Mouse (Mus musculus): ENCODE measurements around the gene Frmd4a.
"Not testable (repeated sequence)": the region's sequence is repeated elsewhere in the genome, so short reads cannot be mapped to it uniquely, and the experiment has no call there.

Gene Frmd4a

DNA sequence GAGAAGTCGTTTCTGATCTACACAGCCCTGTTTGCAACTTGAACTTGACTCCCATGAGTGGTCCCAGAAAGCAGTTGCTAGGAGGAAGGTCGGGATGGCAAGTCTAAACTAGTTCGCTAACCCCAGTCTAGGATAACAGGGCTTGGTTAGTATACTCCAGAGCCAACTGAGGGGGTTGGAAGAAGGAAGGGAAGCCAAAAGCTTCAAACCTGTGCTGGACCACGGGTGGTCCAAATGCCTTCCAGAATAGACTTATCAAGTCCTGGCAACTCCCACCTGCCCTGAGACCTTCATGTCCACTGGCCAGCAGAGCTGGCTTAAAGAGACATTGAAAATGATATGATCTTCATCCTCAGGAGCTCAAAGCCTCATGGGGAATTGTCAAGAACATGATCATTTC lies 318.4 kb downstream of the Frmd4a start:
- no peak for DNase-seq (ENCODE audit: low read depth, low spot score)

DNA sequence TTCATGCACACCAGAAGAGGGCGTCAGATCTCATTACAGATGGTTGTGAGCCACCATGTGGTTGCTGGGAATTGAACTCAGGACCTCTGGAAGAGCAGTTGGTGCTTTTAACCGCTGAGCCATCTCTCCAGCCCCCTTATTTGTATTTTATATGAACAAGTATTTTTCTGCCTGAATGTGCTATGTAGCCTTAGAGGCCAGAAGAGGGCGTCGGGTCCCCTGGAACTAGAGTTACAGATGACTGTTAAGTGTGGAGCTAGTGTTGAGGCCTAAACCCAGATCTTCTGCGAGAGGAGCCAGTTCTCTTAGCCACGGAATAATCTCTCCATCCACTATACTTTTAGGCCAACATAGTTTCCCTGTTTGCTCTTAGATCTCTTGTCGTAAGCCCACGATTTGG lies 320.8 kb downstream of the Frmd4a start:
- not testable (repeated sequence) for DNase-seq (ENCODE audit: low read depth, low spot score)

DNA sequence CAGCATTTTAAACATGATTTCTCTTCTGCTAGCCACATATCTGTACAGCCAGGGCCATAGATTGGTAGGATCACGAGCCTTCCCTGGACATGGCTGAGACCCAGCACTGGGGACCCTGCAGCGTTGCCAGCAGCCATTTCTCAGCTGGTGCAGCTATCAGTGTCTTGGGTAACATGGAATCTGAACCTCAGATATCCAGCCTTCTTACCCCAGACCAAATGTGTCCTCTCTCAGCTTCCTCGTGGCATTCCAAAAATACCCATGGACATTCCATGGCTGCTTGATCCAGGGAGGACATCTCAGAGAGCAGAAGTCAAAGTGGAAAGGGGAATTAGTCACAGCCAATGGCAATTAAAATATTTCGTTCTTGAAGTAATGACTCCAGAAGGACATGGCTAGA lies 321.6 kb downstream of the Frmd4a start:
- no peak for DNase-seq (ENCODE audit: low read depth, low spot score)

DNA sequence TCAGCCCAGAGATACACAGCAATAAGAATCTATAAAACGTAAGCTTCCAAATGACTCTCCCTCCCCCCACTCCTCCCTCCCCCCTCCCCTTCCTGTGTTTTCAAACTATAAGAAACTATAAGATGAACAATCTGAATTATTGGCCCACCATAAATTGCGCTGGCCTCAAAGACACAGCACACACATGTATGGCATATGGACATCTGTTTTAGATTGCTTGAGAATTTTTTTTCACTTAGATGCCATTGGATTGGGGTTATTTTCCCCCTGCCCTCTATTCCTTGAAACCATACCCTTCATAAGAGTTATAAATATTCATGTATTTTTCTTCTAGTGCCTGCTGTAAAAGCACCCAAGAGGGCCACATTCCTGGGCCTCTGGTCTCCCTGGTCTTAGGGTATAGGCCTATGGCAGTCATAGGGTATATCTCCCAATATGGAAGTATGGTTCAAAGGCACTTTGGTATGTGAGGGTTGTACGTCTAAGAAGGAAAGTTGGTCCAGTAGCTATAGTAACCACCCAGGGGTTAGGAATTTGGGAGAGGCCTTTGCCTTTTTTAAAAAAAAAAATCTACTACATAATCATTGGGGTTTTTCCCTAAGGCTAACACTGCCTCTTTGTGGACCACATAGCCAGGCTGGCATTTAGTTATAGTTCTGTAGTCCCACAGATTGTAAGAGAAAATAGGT lies 322.2 kb downstream of the Frmd4a start:
- no peak for DNase-seq (ENCODE audit: low read depth, low spot score)

DNA sequence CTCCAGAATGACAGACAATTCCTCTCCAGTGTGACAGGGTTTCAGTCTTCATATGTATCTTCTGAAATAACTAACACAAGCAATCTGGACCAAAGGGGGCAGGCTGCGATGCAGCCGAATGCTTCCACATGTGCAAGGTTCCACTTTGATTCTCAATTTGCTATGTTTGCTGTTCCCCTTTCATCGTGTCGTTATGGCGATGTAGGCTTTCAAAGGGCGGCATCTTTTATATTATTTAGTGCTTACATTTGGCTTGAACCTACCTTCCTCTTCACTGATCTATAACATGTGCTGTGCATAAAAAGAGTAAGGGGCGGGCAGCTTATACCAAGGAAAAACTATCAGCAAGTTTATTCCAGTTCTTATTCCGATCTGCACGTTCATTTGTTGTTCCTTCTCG lies 322.9 kb downstream of the Frmd4a start:
- DNase-seq (ENCODE audit: low read depth, low spot score) = no peak

DNA sequence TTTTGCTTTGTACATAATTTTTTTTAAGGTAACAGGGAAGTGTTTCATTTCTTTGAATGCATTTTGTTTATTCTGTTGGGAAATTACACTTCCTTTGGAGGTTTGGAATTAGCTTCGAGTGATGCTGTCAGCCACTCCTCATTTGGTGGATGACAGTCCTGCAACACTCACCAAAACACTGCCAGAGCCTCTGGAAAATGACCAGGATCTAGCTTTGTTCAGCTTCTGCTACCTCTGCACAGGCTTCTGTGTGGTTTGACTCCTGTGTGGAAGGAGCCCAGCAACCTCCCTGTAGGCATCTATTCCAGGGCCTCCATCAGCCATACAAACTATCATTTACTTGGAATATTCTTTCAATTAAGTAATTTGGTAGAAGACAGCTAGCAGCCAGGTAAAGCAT lies 323.6 kb downstream of the Frmd4a start:
- no peak for DNase-seq (ENCODE audit: low read depth, low spot score)

DNA sequence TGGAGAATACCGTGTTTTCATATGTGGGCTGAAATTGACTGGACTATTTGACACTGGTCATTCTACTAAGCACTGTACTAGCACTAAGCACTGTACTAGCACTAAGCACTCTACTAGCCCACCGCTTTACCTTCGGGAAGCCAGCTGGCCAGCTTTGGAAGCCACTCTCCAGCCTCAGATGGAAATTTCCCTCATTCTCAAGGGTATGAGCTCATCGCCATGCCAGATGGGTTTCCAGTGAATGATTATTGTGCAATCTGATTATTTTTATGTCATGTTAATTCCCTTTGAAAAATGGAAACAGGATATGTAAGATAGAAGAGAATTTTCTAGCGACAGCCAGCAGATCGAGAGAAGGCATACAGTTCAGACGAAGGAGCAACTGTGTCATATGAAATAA lies 324.5 kb downstream of the Frmd4a start:
- no peak for DNase-seq (ENCODE audit: low read depth, low spot score)

DNA sequence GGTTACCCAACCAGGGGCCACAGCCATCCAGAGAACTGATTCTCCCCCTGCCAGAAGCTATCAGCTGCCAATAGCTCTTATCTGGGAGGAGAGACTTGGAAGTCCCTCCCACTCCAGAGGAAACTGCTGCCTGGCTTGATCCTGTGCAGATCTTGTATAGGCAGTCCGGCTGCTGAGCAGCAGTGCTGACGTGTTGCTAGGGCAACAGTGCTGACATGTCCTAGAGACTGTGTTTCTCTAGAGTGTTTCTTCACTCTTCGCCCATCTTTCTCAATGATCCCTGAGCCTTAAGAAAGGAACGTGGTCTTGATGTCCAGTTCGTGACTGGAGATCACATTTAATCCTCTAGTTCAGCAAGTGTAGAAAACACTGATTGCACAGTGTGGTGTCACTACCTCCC lies 326.9 kb downstream of the Frmd4a start:
- DNase-seq (ENCODE audit: low read depth, low spot score) = no peak

DNA sequence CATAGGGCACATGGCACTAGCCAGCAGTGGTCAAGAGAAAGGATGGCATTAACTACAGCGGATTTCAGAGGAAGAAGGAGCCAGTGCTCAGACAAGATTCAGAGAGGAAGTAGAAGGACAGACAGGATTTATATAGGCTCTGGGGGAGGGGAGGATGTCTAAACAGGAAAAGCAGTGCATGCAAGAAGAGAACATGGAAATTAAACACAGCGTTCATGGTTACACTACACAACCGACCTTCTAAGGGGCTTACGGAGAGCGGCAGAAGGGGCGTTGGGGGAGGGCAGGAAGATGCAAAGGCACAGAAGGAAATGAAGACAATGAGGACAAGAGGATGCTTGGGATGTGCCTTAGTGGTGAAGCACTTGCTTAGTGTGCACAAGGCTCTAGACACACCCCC lies 328.7 kb downstream of the Frmd4a start:
- DNase-seq (ENCODE audit: low read depth, low spot score) = no peak

DNA sequence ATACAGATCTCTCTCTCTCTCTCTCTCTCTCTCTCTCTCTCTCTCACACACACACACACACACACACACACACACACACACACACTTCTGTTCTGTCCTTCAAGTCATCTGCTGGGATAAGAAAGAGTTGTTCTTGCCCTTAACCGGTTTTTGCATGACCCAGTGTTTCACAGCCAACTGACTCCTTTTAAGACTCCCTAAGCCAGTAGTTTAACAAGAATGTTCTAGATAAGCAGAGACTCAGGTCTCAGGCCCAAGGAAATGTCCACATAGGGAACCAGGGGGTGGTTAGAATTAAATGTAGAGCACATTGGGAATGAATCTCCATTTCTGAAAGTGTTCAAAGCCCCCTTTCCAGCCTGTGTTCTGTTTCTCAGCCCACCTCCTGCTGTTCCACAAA lies 329.4 kb downstream of the Frmd4a start:
- no peak for DNase-seq (ENCODE audit: low read depth, low spot score)

DNA sequence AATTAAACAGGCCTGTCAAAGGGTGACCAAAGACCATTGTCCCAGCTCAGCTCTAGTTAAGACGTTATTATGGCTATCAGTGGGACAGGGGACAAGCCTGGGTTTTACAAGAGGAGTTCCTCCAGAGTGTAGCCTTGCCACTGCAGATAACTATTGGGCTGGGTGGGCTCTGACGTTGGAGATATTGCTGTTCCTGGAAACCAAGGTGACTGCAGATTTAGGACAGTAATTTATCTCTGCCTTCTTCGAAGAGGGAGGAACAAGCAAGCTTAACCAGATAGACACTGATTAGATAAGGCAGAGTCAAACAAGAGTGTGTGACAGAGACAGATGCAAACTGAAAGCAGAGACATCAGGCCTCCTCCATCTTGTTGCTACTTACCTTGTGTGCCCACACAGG lies 330.3 kb downstream of the Frmd4a start:
- no peak for DNase-seq (ENCODE audit: low read depth, low spot score)

DNA sequence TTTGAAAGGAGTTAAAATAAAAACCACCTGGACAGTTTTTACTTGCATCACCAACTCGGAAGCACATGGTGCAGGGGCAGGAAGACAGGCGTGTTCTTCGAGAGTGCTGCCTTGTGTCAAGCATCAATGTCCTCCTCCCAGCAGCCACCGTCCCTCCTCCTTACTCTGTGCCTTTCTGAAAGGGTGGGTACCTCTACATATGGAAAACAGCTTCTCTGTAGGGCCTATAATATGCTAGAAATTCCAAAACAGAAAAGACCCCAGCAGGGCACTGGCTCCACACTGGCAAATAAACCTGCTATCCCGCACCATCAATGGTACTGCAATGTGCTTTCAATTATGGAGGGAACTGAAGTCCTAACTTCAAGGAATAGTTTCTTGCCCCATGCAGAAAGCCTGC lies 331.0 kb downstream of the Frmd4a start:
- no peak for DNase-seq (ENCODE audit: low read depth, low spot score)

DNA sequence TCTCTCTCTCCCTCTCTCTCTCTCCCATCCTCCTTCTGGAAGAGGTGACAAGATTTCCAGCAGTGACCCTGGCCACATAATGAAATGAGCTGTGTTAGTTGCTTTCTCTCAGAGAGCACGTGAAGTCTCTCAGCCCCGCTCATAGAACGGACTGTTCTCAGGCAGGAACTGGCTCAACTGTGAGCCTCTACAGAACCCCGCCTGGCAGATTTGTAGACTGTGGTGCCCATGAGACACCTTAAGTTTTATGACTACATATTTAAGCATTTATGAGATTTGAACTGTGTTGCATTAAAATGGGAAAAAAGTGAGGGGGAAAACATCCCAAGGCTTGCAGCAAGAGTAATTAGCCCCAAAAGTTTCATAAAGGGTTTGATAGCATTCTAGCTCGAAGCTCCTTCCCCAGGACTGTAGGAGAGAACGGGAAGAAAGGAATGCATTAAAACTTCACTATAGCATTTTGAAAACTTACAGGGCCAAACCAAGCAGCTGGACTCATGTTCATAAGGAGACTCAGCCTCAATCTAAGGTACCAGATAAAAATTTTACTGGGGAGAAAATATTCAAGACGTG lies 339.4 kb downstream of the Frmd4a start:
- no peak for DNase-seq (ENCODE audit: low read depth, low spot score)

DNA sequence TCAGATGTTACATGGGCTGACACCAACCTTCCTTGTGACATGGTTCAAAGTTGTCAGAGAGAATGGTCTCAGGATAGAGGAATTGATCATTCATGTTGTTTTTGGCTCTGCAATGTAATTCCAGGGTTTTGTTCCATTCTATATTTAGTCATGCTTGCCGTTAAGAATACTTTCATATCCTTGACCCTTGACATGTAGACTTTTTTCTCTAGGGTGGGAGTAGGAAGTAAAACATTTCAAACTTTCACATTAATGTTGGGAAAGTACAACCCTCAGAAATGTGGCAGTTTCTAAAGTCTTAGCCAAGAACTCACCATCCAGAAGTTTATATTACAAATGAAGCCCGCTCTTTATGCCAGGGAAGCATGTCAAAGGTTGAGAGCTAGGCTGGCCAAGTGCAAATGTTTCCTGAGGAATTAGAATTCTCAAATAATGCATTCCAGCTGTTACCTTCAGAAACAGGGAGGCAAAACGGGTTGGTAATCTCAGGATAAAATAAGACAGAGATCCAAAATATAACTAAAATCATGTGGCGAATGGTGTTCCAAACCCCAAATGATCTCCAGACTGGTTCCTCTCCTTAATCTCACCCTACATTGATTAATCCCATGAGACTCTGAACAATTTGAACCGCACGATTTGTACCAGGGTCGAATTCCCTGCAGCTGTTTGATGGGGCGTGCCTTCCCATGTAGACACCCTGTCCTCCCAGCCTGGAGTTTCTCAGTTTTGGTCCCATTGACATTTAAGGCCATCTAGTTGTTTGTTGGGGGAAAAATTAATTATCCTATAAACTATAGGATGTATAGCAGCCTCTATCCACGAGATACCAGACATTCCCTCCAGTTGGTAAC lies 344.7 kb downstream of the Frmd4a start:
- DNase-seq (ENCODE audit: low read depth, low spot score) = no peak

DNA sequence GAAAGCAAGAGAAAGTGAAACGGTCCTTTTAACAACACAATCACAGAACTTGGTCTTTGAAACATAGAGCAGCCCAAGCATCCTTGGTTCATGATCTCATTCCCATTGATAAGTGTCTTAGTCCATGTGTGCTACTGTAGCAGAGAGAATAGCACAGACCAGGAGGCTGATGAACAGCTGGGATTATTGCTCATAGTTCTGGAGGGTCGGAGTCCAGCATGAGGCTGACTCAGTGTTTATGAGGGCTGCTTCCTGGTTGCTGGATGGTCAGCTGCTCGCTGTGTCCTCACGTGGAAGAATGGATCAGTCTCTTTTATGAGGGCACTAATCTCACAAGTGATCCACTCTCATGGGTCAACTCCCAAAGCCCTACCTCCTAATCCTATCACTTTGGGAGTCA lies 347.4 kb downstream of the Frmd4a start:
- DNase-seq (ENCODE audit: low read depth, low spot score) = no peak

DNA sequence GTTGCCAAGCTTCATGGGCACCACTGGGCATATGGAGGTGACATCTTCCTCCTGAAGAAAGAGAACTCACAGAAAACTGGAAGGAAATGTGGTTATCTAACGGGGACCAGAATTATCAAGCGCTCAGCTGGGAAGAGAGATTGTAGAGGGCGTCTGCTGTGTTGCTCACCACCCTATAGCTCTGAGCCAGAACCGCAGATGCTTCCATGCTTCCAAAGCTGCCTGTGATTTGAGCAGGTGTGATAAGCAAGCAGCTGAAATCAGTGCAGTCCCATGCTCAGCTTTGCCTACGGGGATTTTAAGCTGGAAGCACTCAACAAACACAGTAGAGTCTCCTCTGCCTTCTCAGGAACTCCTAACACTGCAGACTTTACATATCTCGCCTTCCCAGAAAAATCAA lies 351.0 kb downstream of the Frmd4a start:
- peak; percentile 72 for DNase-seq (ENCODE audit: low read depth, low spot score)

DNA sequence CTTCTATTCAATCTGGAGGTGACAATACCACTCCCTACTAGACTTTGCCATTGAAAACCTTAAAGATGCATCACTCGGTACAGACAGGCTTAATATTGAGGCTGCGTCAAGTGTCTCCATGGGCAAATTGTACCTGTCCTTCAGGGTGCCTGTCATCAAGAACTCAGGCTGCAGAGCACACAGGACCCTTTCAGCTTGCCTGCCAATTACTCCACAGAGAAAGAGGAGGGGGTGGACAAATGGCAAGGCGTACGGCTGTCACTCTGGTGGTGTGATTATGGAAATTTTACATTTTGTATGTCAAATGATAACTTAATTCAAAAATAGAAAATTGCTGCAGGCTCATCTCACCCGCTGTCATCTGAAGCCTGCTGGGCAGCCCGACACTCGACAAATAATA lies 353.0 kb downstream of the Frmd4a start:
- no peak for DNase-seq (ENCODE audit: low read depth, low spot score)

DNA sequence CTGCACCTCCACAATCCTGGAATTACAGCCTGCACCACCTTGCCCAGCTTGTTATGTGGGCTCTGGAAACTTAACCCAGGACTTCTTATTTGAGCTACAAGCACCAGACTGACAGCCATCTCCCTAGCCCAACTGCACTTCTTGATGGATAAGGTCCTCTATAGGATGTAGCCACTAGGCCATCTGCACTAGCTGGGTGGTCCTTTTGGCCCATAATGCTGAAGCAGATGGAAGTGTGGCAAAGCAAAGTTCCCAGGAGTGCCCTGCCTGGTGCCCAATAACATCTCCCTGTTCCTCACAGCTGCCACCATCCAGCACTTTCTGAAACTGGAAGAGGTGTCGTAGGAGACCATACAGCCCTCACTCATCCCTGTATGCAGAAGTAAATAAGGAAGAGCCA lies 353.8 kb downstream of the Frmd4a start:
- DNase-seq (ENCODE audit: low read depth, low spot score) = no peak

DNA sequence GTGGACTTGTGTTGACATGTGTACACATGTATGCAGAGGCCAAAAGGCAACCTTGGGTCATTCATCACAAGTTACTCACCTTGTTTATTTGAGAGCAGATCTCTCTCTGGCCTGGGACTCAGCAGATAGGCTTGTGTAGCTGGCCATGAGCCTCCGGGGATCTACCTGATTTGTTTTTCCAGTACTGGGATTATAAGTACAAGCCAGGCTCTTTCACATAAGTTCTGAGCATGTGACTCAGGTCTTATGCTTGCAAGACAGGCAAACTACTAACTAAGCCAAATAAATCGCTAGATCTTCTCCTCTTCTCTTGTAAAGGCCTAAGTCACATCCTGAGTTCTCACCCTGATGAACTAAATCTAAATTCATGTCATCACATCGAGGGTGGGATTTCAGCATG lies 361.3 kb downstream of the Frmd4a start:
- no peak for DNase-seq (ENCODE audit: low read depth, low spot score)

DNA sequence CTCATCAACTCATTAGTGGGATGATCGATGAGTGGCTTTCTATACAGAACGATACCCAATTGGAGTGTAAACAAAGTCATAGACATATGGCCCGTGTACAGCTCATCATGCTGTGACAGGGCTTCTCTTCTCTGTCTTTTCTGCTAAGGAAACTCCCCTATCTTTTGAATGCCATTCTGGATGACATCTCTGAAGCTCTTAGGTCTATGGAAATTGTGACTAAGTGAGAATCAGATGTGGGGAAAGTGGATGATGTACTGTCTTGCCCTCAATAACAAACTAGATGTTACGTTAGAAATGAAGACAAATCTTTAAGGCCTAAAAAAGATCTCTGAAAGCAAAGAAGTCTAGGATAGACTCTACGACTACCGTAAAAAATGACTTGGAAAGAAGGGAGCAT lies 362.9 kb downstream of the Frmd4a start:
- no peak for DNase-seq (ENCODE audit: low read depth, low spot score)

DNA sequence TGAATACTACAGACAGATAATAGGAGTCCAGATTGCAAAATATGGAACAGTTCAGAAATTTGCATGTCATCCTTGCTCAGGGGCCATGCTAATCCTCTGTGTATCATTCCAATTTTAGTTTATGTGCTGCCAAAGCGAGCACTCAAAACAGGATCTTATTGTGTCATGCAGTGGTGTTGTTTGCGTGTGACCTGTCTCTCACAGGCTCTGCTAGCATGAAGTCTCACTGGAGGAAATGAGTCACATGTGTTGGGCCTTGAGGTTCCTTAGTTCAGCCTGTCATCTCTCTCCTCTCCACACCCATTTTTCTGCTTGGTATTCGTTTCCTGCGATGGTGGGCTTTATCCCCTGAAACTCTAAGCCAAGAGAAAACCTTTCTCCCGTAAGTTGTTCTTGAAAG lies 363.4 kb downstream of the Frmd4a start:
- DNase-seq (ENCODE audit: low read depth, low spot score) = no peak

DNA sequence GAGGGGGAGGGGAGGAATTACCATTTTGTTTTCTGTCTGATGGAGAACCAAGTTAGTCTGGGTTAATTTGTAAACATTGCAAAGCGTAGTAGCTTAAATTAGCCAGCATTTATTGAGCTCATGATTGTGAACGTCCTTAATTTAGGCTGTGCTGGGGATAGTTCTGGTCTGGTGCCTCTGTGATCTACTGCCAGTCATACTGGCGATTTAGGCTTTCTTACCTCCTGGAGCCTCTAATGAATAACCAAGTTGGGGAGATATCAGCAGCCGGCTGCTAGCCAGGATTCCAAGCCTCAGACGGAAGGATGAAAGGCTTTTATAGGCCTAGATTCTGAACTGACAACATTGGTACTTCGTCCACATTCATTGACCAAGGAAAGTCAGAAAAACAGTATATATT lies 369.0 kb downstream of the Frmd4a start:
- no peak for DNase-seq (ENCODE audit: low read depth, low spot score)

DNA sequence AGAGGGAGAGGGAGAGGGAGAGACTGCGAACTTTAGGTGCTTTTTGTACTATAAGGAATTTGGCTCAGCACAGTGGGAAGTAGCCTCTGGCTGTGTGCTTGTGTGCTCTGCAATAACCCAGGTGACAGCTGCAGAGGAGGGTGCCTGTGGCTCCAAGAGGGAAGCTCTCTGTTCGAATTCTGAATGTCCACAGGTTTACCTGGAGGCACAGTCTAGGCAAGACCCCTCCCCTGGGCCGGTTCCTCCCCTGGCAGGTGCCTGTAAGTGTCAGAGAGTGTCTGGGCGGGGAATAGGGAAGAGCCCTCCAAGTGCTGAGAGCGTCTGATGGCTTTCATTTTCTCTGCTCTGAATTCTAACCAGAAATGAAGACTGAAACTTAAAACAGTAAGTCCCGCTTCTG lies 371.8 kb downstream of the Frmd4a start:
- no peak for DNase-seq (ENCODE audit: low read depth, low spot score)
